Mouse (Mus musculus): ENCODE results near the gene Cntnap2. TPM values are rescaled to one million over a fixed set of nuclear protein-coding genes. Genes with fewer than 3 reads are reported as not detected.

The Cntnap2 gene
- total and polyA plus RNA-seq, 2 experiments, result not detected

DNA sequence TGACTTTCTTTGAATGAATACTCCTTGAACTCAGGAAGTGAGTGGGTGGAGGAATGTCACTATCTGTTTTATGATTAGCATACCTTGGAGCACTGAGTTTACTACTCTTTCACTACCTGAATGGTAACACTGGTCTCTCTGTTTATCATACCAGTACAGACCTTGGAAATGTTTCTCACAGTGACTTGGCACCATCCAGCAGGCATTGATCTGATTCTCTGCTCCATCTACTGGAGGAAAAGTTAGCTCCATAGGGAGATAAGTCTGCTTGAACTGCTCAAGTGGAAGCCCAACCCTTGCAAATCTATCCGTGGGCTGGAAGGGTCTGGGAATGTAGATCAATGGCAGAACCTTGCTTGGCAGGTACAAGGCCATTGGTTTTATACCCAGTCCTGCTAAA is 2235.3 kb downstream of the Cntnap2 start:
- TF ChIP-seq POLR2A (IDR thresholded peaks at IDR 0.05; ENCODE audit: extremely low read depth, insufficient read depth, low read length) (no peak), CTCF (IDR thresholded peaks at IDR 0.05; ENCODE audit: low read depth, low read length) (no peak)
- H3K79me2 ChIP-seq (ENCODE audit: control insufficient read depth, insufficient read depth, low read length), result no peaks in the 10 kb centered on the region
- WGBS, result 33% methylated on average over 1 of the region's 1 CpGs

DNA sequence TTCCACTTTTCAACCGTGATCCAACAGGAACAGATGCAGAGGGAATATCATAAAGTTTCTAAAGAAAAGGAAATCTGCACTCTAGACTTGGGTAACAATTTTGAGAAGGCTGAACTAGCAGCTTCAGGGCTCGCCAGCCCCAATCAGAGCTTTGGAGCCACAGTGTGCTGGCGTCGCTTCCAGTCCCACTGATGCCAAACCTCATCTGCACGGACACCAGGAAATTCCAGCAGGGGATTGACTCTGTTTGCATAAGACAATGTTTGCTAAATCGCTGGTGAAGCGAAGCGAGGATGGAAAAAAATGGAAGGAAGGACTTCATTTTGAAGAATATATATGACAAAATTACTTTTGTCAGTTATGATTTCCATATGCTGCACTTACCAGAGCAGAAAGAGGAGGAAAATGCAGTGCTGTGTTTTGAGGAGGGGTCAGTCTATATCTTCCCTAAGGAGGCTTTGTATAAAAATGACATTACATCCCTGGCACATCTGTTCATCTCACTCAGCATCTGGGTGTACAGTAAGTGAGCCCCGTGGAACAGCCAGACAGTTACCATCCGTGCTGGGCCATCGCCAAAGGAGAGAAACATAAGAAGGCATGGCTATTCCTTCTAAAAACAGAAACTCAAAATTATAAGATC is 2245.8 kb downstream of the Cntnap2 start:
- no peaks in the 10 kb centered on the region for H3K79me2 ChIP-seq (ENCODE audit: control insufficient read depth, insufficient read depth, low read length)
- no peaks in the 10 kb centered on the region for H3K36me3 ChIP-seq (ENCODE audit: control insufficient read depth, insufficient read depth, low read length)
- H3K4me1 ChIP-seq (ENCODE audit: control insufficient read depth, insufficient read depth, low read length), result no peaks in the 10 kb centered on the region
- TF ChIP-seq CTCF (IDR thresholded peaks at IDR 0.05; ENCODE audit: low read depth, low read length) (no peak), POLR2A (IDR thresholded peaks at IDR 0.05; ENCODE audit: extremely low read depth, insufficient read depth, low read length) (no peak)
- no peak overlapping the region for H3K27ac ChIP-seq (replicated peaks; ENCODE audit: insufficient read depth, low read depth, low read length)
- WGBS, result 47% methylated on average over 11 of the region's 11 CpGs
- H3K9ac ChIP-seq (ENCODE audit: low read depth, low read length), result no peak overlapping the region
- no peak overlapping the region for H3K4me3 ChIP-seq (ENCODE audit: insufficient read depth, low read depth, low read length)
- no peaks in the 10 kb centered on the region for H3K27me3 ChIP-seq (ENCODE audit: control insufficient read depth, insufficient read depth, low read length)
- DNase-seq (ENCODE audit: extremely low read depth, low read depth, low spot score), result no peak

More for the DNA sequence above, 2235.3 kb downstream of the Cntnap2 start:
- DNase-seq (ENCODE audit: extremely low read depth, low read depth, low spot score), result no peak
- no peaks in the 10 kb centered on the region for H3K36me3 ChIP-seq (ENCODE audit: control insufficient read depth, insufficient read depth, low read length)
- H3K27me3 ChIP-seq (ENCODE audit: control insufficient read depth, insufficient read depth, low read length), result no peaks in the 10 kb centered on the region
- H3K27ac ChIP-seq (replicated peaks; ENCODE audit: insufficient read depth, low read depth, low read length), result no peak overlapping the region
- H3K4me1 ChIP-seq (ENCODE audit: control insufficient read depth, insufficient read depth, low read length), result no peaks in the 10 kb centered on the region
- H3K9ac ChIP-seq (ENCODE audit: low read depth, low read length), result no peak overlapping the region
- no peak overlapping the region for H3K4me3 ChIP-seq (ENCODE audit: insufficient read depth, low read depth, low read length)

DNA sequence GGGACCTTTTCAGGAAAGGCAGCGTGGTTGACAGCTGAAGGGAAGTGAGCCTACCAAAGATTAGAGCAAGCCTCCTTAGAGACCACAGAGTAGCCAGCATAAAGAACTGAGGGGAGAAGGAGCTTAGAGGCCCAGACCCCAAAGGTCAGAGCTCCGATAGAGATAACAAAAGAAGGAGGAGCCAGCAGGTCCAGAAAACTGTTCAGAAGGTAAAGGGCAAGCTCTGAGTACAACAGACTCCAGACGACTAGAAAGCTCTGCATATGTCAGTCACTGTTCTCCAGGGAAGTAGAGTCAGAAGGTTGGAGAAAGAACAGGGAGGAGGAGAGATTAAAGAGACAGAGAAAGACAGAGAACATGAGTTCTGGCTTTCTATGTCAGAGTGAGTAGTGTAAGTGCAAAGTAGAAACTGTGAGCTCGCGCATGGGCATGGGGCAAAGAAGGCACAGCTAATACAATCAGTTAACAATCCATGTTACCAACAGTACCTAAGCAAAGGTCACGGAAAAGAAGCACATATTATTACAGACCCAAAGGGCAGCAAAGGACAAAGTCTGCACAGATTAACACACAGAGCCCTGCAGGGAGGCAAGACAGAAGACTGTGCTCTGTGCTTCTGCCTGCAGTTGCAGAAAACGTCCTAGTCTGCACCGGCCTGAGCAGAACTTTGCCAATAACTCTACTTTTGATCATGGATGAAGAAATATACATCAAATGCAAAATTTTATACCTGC is 2247.1 kb downstream of the Cntnap2 start:
- H3K27ac ChIP-seq (replicated peaks; ENCODE audit: insufficient read depth, low read depth, low read length), result no peak overlapping the region
- TF ChIP-seq POLR2A (IDR thresholded peaks at IDR 0.05; ENCODE audit: extremely low read depth, insufficient read depth, low read length) (no peak), CTCF (IDR thresholded peaks at IDR 0.05; ENCODE audit: low read depth, low read length) (no peak)
- H3K4me3 ChIP-seq (ENCODE audit: insufficient read depth, low read depth, low read length), result no peak overlapping the region
- DNase-seq (ENCODE audit: extremely low read depth, low read depth, low spot score), result peak; percentile 18
- H3K36me3 ChIP-seq (ENCODE audit: control insufficient read depth, insufficient read depth, low read length), result no peaks in the 10 kb centered on the region
- H3K9ac ChIP-seq (ENCODE audit: low read depth, low read length), result no peak overlapping the region
- H3K4me1 ChIP-seq (ENCODE audit: control insufficient read depth, insufficient read depth, low read length), result no peaks in the 10 kb centered on the region
- no peaks in the 10 kb centered on the region for H3K27me3 ChIP-seq (ENCODE audit: control insufficient read depth, insufficient read depth, low read length)
- 46% methylated on average over 8 of the region's 8 CpGs for WGBS
- no peaks in the 10 kb centered on the region for H3K79me2 ChIP-seq (ENCODE audit: control insufficient read depth, insufficient read depth, low read length)

DNA sequence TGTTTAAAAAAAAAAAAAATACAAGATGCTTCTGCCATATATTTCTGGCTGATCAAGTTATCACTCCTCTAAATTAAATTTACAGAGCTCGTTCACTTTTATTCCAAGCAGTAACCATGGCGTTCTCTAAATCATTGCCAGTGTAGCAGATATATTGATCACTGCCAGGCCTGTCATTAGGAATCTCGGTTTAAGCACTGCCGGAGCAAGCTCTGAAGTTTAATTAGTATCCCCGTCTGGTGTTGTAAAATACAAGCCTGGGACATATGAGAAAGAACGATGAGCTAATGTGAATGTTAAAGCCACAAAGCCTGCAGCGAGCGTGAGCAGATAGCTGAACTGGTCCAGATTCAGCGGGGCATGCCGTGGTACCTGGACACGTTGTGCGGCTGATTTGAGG is 2247.8 kb downstream of the Cntnap2 start:
- H3K4me3 ChIP-seq (ENCODE audit: insufficient read depth, low read depth, low read length), result no peak overlapping the region
- WGBS, result 89% methylated on average over 12 of the region's 12 CpGs
- no peaks in the 10 kb centered on the region for H3K27me3 ChIP-seq (ENCODE audit: control insufficient read depth, insufficient read depth, low read length)
- no peaks in the 10 kb centered on the region for H3K79me2 ChIP-seq (ENCODE audit: control insufficient read depth, insufficient read depth, low read length)
- H3K36me3 ChIP-seq (ENCODE audit: control insufficient read depth, insufficient read depth, low read length), result no peaks in the 10 kb centered on the region
- no peak for TF ChIP-seq POLR2A (IDR thresholded peaks at IDR 0.05; ENCODE audit: extremely low read depth, insufficient read depth, low read length)
- no peak for TF ChIP-seq CTCF (IDR thresholded peaks at IDR 0.05; ENCODE audit: low read depth, low read length)
- H3K4me1 ChIP-seq (ENCODE audit: control insufficient read depth, insufficient read depth, low read length), result no peaks in the 10 kb centered on the region
- no peak for DNase-seq (ENCODE audit: extremely low read depth, low read depth, low spot score)
- H3K27ac ChIP-seq (replicated peaks; ENCODE audit: insufficient read depth, low read depth, low read length), result no peak overlapping the region
- H3K9ac ChIP-seq (ENCODE audit: low read depth, low read length), result no peak overlapping the region

DNA sequence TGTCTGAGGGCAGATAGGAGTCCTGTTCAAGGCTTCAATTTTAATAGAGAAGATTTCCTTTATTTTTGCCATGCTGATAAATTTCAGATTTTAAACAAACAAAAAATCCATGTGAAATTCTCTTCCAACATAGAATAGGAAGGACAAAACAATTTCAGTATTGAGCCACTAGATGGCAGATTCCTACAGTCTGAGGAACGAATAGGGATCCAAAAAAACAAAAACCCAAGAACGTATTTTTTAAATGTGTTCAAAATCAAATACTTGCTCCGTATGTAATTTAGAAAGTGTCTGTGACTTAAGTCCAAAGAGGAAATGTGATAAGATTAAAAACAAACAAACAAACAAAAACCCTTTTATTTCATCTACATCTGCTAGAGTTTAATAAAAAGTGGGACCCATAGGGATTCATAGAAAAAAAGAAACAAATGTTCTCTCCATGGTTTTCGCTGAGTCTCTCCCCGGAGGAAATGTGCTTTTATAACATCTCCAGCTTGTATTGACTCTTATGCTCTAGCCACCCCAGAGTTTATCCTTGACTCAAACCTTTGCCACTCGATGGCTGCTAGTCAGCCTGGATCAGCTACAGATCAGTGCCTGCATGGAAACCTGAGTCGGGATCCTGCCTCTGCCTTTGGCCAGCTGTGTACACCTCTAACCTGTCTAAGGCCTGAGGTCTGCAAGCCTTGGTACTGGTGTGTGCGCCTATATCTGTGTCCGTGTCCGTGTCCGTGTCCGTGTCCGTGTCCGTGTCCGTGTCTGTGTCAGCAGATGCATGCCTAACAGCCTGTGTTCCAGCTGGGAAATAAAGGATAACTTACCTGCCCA is 2255.6 kb downstream of the Cntnap2 start:
- peak; percentile 54 for DNase-seq (ENCODE audit: extremely low read depth, low read depth, low spot score)

More for the DNA sequence above, 2255.6 kb downstream of the Cntnap2 start:
- Histone ChIP-seq H3K4me3 (ENCODE audit: insufficient read depth, low read depth, low read length) (no peak overlapping the region), H3K9ac (ENCODE audit: low read depth, low read length) (no peak overlapping the region), H3K36me3 (ENCODE audit: control insufficient read depth, insufficient read depth, low read length) (no peaks in the 10 kb centered on the region), H3K27me3 (ENCODE audit: control insufficient read depth, insufficient read depth, low read length) (no peaks in the 10 kb centered on the region), H3K27ac (replicated peaks; ENCODE audit: insufficient read depth, low read depth, low read length) (no peak overlapping the region), H3K4me1 (ENCODE audit: control insufficient read depth, insufficient read depth, low read length) (no peaks in the 10 kb centered on the region; the same call in none of the 2 replicates), H3K79me2 (ENCODE audit: control insufficient read depth, insufficient read depth, low read length) (no peaks in the 10 kb centered on the region)
- TF ChIP-seq CTCF (IDR thresholded peaks at IDR 0.05; ENCODE audit: low read depth, low read length), result no peak
- no peak for TF ChIP-seq POLR2A (IDR thresholded peaks at IDR 0.05; ENCODE audit: extremely low read depth, insufficient read depth, low read length)
- WGBS, result 58% methylated on average over 15 of the region's 15 CpGs

All from liver, adult 2 months (tissue).